Mouse (Mus musculus) limb, embryonic 15.5 days (tissue): ENCODE data around the gene Vav2. TPM values are rescaled to one million over a fixed set of nuclear protein-coding genes. Genes with fewer than 3 reads are reported as not detected.

Source experiments
- ATAC-seq: fragments of 200-750 bp; cut with Nextera tagmentation; 2 replicates; pipeline ENCODE4 v1.8.0; 2017; ENCODE audit warnings: low read depth, moderate TSS enrichment; ENCODE audit not compliant: insufficient number of reproducible peaks, low FRiP score, low TSS enrichment
- H3K27ac ChIP-seq: fragments of 300-500 bp; sonication (generic); 2 replicates; pipeline ENCODE4 v1.5.1; 2015; ENCODE audit warnings: moderate library complexity, mild to moderate bottlenecking, inconsistent platforms
- H3K27me3 ChIP-seq: fragments of 300-500 bp; sonication (generic); 2 replicates; pipeline ENCODE4 v1.6.1; 2015; ENCODE audit warnings: inconsistent platforms
- H3K36me3 ChIP-seq: fragments of 300-500 bp; sonication (generic); 2 replicates; pipeline ENCODE4 v1.6.1; 2015; ENCODE audit warnings: inconsistent platforms
- H3K4me1 ChIP-seq: fragments of 300-500 bp; sonication (generic); 2 replicates; pipeline ENCODE4 v1.6.1; 2015; ENCODE audit warnings: inconsistent platforms
- H3K4me2 ChIP-seq: fragments of 300-500 bp; sonication (generic); 2 replicates; pipeline ENCODE4 v1.6.1; 2015; ENCODE audit warnings: mild to moderate bottlenecking, inconsistent platforms
- H3K4me3 ChIP-seq: fragments of 300-500 bp; sonication (generic); 2 replicates; pipeline ENCODE4 v1.5.1; 2015; ENCODE audit warnings: mild to moderate bottlenecking, inconsistent platforms
- H3K9ac ChIP-seq: fragments of 300-500 bp; sonication (generic); 2 replicates; pipeline ENCODE4 v1.6.1; 2015; ENCODE audit warnings: inconsistent platforms
- H3K9me3 ChIP-seq: fragments of 300-500 bp; sonication (generic); 2 replicates; pipeline ENCODE4 v1.6.1; 2016; ENCODE audit warnings: inconsistent platforms
- WGBS: fragments of 180-500 bp; shearing (Covaris S2); methylation state at CpG from one replicate; pipeline ENCODE4 v1.1.7; 2015; 5-methylcytosine and 5-hydroxymethylcytosine counted together
- polyA plus RNA-seq: library from polyadenylated mRNA; unstranded; fragments of >200 nt; fragmentation: Nextera tagmentation; extraction: Ambion mirVana; gene quantifications from 2 replicates; pipeline ENCODE4 v1.2.1, GENCODE M21; 2015

Vav2 gene
- polyA plus RNA-seq, 1 experiment from 2014 or later = 5.0 TPM

DNA sequence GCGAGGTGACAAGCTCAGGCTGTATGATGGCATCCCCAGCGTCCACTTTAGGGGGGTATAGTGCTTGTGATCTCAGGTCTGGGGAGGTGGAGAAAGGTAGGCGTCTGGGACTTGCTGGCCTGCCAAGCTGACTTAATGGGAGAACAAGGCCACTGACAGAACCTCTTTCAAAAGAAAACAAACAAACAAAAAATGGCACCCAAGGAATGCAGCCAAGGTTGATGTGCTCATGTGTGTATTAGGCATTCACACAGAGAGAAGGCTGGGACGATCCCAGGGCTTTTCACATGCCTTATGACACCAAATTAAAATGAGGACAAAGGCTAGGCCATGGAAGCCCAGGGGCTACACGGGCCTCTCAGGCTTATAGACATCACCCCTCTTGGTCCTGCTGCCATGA is 116.6 kb downstream of the Vav2 start:
- H3K4me2 ChIP-seq = no peak overlapping the region
- H3K4me1 ChIP-seq = 0 out of 2 replicates have a peak, but pooled peaks cover 2% of the 10 kb centered on the region
- H3K9me3 ChIP-seq = no peaks in the 10 kb centered on the region
- no peak overlapping the region for H3K4me3 ChIP-seq
- ATAC-seq = no peak
- H3K27me3 ChIP-seq = no peaks in the 10 kb centered on the region
- 77% methylated on average over 5 of the region's 5 CpGs for WGBS
- no peak overlapping the region for H3K27ac ChIP-seq
- H3K36me3 ChIP-seq = no peaks in the 10 kb centered on the region
- no peak overlapping the region for H3K9ac ChIP-seq

DNA sequence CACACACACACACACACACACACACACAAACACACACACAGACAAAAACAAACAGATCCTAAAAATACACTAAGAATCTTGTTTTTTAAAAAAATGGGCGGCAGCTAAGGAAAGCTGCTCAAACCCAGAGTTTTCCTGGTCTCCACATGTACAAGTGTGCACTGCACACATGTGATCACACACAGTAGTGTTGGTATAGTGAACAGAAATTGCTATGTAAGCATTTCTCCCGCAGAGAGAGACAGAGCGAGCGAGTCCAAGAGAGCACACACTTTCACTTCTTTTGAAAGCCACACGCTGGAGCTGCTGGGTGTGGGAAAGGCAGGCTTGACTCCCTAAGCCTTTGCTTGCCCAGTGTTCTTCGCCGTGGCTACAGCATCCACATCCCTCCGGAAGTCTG is 120.2 kb downstream of the Vav2 start:
- Histone ChIP-seq H3K27ac (no peak overlapping the region), H3K9ac (no peak overlapping the region), H3K9me3 (no peaks in the 10 kb centered on the region), H3K27me3 (no peaks in the 10 kb centered on the region), H3K4me3 (no peak overlapping the region), H3K4me1 (peaks cover 11% of the 10 kb centered on the region), H3K36me3 (no peaks in the 10 kb centered on the region), H3K4me2 (no peak overlapping the region)
- WGBS = 81% methylated on average over 8 of the region's 8 CpGs
- no peak for ATAC-seq

DNA sequence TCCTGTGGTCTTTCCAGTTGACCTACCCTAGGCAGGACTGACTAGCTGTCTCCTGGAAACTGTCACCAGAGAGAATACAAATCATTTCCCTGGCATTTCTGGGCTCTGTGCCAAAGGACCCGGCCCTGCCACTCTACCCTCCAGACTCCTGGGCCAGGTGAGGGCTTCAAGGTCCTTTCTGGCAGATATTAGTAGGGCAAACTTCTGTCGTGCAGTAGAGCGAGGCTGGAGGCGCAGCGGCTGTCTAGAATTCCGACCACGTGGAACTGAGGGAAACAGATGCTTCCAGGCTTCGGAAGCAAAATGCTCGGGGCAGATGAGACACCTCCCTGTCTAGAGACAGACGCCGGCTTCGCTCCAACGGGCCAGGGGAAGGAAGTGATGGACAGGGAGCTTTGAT is 122.1 kb downstream of the Vav2 start:
- no peaks in the 10 kb centered on the region for H3K9me3 ChIP-seq
- H3K4me1 ChIP-seq = peaks cover 20% of the 10 kb centered on the region
- 50% methylated on average over 13 of the region's 13 CpGs for WGBS
- no peak overlapping the region for H3K9ac ChIP-seq
- no peaks in the 10 kb centered on the region for H3K36me3 ChIP-seq
- H3K4me3 ChIP-seq = no peak overlapping the region
- no peak overlapping the region for H3K4me2 ChIP-seq
- H3K27ac ChIP-seq = no peak overlapping the region
- no peaks in the 10 kb centered on the region for H3K27me3 ChIP-seq
- ATAC-seq = no peak

DNA sequence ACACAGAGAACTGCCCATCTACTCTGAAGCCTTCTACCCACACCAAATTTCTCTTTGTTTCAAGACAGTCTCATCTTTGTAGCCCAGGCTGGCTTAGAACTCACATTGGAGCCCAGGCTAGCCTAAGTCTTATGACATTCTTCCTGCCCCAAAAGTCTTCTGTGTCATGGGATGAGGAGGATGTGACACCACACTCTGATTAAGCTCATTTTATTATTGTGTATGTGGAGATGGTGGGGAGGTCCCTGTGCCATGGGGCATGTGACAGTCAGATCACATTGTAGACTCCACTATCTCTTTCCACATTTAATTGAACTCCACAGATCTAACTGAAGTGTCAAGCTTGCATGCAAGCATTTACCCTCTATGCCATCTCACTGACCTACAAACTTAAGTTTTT is 122.8 kb downstream of the Vav2 start:
- Histone ChIP-seq H3K9ac (no peak overlapping the region), H3K9me3 (no peaks in the 10 kb centered on the region), H3K36me3 (no peaks in the 10 kb centered on the region)

DNA sequence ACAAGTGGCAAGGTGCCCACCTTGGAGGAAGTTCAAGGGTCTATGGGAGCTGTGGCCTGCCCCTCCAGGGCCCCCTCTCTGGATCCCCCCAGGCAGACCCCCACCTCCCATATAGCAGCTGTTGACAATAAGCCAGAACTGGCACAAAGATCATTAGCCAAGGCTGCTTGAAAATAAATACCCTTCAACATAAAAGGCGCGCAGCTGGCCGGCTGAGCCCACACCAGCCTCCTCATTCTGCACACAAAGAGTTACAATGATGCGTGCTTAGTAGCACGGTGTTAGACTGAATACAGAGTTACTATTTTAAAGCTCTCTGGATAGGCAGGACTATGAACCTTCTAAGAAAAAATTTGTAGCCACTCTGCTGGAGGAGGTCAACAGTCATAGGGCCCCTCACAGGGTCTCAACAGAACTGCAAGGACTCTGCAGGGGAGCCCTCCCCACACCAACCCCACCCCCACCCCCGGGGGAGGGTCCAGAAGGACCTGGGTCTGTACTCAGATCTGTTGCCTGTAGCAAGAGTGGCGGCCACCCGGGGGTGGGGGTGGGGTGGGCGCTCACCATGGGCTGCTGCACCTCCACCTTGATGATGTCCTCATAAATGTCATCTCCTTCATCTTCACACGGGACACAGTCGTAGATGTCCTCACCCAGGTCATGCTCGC is 125.3 kb downstream of the Vav2 start:
- Histone ChIP-seq H3K9ac (no peak overlapping the region), H3K36me3 (0 out of 2 replicates have a peak, but pooled peaks cover 7% of the 10 kb centered on the region), H3K4me1 (peaks cover 24% of the 10 kb centered on the region), H3K27me3 (no peaks in the 10 kb centered on the region), H3K4me3 (no peak overlapping the region), H3K27ac (no peak overlapping the region), H3K9me3 (no peaks in the 10 kb centered on the region), H3K4me2 (no peak overlapping the region)
- no peak for ATAC-seq
- 55% methylated on average over 12 of the region's 12 CpGs for WGBS

More for the DNA sequence above, 122.8 kb downstream of the Vav2 start:
- ATAC-seq = no peak
- Histone ChIP-seq H3K4me2 (no peak overlapping the region), H3K27me3 (no peaks in the 10 kb centered on the region), H3K4me3 (no peak overlapping the region), H3K27ac (no peak overlapping the region), H3K4me1 (peaks cover 20% of the 10 kb centered on the region)

DNA sequence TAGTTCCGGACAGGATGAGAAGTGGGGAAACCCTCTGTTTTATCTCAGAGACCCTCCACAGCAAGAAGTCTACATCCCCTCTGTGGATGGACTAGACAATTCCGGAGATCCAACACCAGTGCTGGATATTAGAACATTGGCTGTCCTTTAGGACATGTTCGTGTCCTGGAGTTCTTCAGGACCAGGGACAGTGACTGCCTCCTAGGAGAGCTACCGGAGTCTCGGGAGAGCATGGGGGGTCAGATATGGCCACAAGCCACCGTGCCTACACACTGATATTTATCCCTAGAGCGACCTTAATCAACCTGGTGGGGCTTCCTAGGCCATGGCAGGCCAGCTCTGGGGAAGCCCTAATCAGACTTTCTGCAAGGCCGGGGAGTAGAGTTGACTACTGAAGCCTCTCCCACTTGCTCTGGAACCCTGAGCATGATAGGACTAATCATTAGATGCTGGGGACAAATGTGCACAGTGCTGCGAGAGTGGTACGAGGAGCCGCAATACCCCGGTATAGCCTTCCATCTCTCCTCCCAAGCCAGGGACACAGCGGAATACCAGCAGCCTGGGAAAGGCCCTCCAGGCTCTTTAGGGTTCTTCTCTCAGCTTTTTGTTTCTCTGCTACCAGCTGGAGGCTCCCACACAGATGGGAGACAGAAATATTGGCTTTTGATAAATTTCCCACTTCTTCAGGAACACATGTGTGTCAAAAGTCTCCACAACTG is 125.9 kb downstream of the Vav2 start:
- Histone ChIP-seq H3K9ac (no peak overlapping the region), H3K27ac (no peak overlapping the region), H3K4me3 (no peak overlapping the region), H3K4me2 (no peak overlapping the region), H3K4me1 (peaks cover 24% of the 10 kb centered on the region), H3K27me3 (no peaks in the 10 kb centered on the region), H3K36me3 (0 out of 2 replicates have a peak, but pooled peaks cover 7% of the 10 kb centered on the region), H3K9me3 (no peaks in the 10 kb centered on the region)
- WGBS = 74% methylated on average over 13 of the region's 13 CpGs
- ATAC-seq = no peak

DNA sequence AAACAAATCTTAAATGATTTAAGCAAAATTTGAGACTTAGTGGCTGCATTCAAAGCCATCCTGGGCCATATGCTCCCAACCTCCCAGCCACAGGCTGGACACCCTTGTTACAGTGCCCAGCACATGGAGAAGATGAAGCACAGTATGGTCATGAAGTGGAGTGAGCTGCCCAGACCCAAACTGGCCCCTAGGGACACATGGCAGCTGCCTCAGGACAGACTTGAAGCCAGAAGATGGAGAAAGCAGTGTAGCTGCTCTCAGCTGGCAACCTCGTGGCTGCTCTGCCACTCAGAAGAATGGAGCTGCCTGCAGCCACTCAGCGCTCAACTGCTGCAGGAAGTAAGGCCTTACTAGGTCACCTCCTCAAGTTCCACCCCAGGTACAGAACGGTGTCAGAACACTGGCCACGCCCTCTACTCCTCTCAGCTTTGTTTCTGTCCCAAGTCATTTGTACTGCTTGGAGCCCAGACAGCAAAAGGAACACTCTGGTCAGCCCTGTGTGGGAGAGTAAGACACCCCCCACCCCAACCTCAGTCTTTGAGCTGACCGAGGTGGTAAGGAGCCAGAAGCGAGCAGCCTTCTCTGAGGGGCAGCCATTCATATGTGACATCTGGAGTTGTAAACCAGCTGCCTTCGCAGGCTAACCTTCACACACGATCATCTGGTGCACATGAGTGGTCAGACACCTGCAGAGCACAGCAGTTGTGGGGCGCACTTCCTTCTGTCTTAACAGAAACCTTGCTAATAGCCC is 130.0 kb downstream of the Vav2 start:
- no peak overlapping the region for H3K9ac ChIP-seq
- no peak overlapping the region for H3K4me3 ChIP-seq
- H3K36me3 ChIP-seq = peaks cover 27% of the 10 kb centered on the region; the same call in 1 of the 2 replicates
- WGBS = 46% methylated on average over 9 of the region's 9 CpGs
- ATAC-seq = no peak
- H3K27ac ChIP-seq = no peak overlapping the region
- no peak overlapping the region for H3K4me2 ChIP-seq
- H3K4me1 ChIP-seq = peaks cover 15% of the 10 kb centered on the region
- H3K9me3 ChIP-seq = no peaks in the 10 kb centered on the region
- no peaks in the 10 kb centered on the region for H3K27me3 ChIP-seq

DNA sequence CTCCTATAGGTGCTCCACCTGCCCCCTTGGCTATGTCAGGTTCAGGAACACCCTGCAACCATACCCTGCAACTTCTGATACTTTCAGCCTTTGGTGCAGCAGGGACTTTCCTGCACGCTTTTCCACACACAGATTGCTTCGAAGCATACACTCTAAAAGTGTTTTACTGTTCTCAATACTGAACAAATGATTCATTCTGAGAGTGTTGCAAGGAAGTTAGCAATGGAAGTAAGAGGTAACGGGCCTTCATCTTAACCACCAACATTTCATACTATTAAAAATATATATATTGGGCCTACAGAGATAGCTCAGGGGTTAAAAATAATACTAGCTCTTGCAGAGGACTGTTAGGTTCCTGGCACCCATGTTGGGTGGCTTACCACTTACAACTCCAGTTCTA is 132.1 kb downstream of the Vav2 start:
- Histone ChIP-seq H3K27ac (no peak overlapping the region), H3K4me2 (no peak overlapping the region), H3K9me3 (no peaks in the 10 kb centered on the region), H3K27me3 (no peaks in the 10 kb centered on the region), H3K9ac (no peak overlapping the region), H3K36me3 (peaks cover 44% of the 10 kb centered on the region), H3K4me3 (no peak overlapping the region), H3K4me1 (peaks cover 4% of the 10 kb centered on the region; the same call in 1 of the 2 replicates)
- 93% methylated on average over 3 of the region's 3 CpGs for WGBS
- ATAC-seq = no peak

DNA sequence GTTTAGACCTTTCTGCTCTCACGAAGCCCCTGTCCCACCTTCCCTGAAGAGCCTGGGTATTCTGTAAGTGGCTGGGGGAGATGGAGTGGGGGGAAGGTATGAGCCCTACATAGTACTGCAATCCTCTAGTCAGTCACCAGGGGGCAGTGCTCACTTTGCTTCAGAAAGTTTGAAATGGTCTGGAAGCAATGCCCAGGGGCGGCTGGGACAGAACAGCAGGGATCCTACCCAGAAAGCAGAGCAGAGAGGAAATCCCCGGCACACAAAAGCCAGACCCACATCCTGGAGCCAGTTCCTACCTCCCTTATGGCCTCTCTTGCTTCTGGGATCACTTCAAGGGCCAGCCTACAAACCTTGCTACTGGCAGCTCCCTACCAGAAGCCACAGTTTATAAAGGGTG is 137.8 kb downstream of the Vav2 start:
- 14% methylated on average over 3 of the region's 3 CpGs for WGBS
- H3K4me3 ChIP-seq = no peak overlapping the region
- peak; percentile 36; the same call in 1 of the 2 replicates for ATAC-seq

DNA sequence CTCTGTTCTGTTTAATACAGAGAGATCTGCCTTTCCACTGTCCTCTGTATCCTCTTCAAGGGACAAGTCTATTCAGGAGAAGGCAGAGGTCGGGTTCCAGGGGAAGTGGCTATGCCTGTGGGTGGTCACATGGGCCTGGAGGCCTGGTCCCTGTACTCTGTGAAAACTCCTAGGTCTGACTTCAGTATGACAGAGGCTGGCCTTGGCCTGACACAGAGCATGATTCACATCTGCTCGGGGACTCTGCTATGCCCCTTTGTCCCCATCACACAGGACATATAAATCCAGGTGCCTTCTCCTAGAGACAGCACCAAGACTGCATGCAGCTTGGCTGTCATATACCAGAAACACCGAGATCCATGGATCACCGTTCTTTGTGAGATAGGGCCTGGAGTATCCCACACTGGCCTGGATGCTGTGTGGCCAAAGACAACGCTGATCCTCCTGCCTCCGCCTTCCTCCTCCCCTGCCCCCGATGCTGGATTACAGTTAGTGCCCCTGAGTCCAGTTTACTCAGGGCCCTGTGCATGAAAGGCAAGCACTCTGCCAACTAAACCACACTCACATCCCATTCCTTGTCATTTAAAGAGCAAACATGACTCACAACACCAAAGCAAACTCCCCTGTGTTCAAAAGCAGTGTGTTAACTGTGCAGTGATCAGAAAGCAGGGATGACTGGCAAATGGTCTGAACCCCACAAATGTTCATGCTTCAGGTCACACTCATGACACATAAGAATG is 139.7 kb downstream of the Vav2 start:
- ATAC-seq = no peak
- WGBS = 80% methylated on average over 7 of the region's 7 CpGs
- Histone ChIP-seq H3K9ac (no peak overlapping the region), H3K27me3 (no peaks in the 10 kb centered on the region), H3K36me3 (peaks cover 44% of the 10 kb centered on the region), H3K4me1 (peaks cover 10% of the 10 kb centered on the region), H3K27ac (no peak overlapping the region), H3K9me3 (no peaks in the 10 kb centered on the region), H3K4me3 (no peak overlapping the region), H3K4me2 (no peak overlapping the region)

More for the DNA sequence above, 137.8 kb downstream of the Vav2 start:
- Histone ChIP-seq H3K27me3 (no peaks in the 10 kb centered on the region), H3K9me3 (no peaks in the 10 kb centered on the region), H3K4me1 (peaks cover 10% of the 10 kb centered on the region), H3K4me2 (no peak overlapping the region), H3K36me3 (peaks cover 44% of the 10 kb centered on the region), H3K27ac (peak overlapping the region; percentile 67), H3K9ac (no peak overlapping the region)

DNA sequence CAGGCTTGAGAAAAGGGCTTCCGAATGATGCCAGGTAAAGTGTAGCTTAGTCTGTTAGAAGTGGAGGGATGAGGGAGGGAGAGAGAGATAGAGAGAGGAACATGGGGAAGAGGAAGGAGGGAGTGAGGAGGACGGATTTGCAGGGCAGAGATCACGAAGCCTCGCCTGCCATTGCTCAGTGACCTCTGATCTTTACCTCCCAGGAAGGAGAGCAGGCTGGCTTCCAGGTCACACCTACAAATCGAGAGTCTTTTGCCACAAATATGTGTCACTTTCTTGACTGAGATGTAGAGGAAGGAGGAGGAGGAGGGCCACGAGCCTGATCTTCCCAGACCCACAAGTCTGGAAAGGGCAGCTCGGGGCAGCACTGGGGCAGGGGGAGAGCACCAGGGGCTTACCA is 142.4 kb downstream of the Vav2 start:
- H3K4me3 ChIP-seq = no peak overlapping the region
- no peak for ATAC-seq
- no peak overlapping the region for H3K27ac ChIP-seq
- peaks cover 9% of the 10 kb centered on the region for H3K4me1 ChIP-seq
- H3K4me2 ChIP-seq = no peak overlapping the region
- no peaks in the 10 kb centered on the region for H3K9me3 ChIP-seq
- H3K9ac ChIP-seq = no peak overlapping the region
- 72% methylated on average over 7 of the region's 7 CpGs for WGBS
- H3K36me3 ChIP-seq = peaks cover 25% of the 10 kb centered on the region; the same call in 1 of the 2 replicates
- H3K27me3 ChIP-seq = no peaks in the 10 kb centered on the region
